In genomic region chr2:69683036-69683805, GRCm38 (mm10) we compare ENCODE assay signal across 14 mouse cellular contexts. TPM values are rescaled to one million over a fixed set of nuclear protein-coding genes. Genes with fewer than 3 reads are reported as not detected.
A peak's percentile ranks its signal among the peaks of the same experiment; 100 is the strongest.
DNase-seq lines count a peak whose midpoint lies in the region; ATAC-seq lines count a peak whose summit lies in the region.
"Had no signal": no experiment of that assay in that cellular context is flagged by ENCODE, and none has a peak within 500 bp of the region (broad histone marks: within the 10 kb centered on the region; RNA-seq: fewer than 3 reads in every experiment).

No protein-coding gene starts in this region.

- no peak overlapping the region for H3K9ac ChIP-seq in midbrain, embryonic 15.5 days
- H3K9ac ChIP-seq in heart, embryonic 11.5 days (ENCODE audit: low read depth, low read length), result no peak overlapping the region
- H3K9ac ChIP-seq: heart, embryonic 13.5 days had no signal

- intact Hi-C loops in heart, postnatal 25 days (cut with DNase I), result no loop called here

- peaks cover 17% of the 10 kb centered on the region for H3K4me1 ChIP-seq in hindbrain, embryonic 10.5 days (replicated peaks)
- H3K4me1 ChIP-seq in midbrain, embryonic 15.5 days, result peaks cover 10% of the 10 kb centered on the region
- no peaks in the 10 kb centered on the region for H3K4me1 ChIP-seq in heart, embryonic 11.5 days (ENCODE audit: control insufficient read depth, insufficient read depth, low read length)
- H3K4me1 ChIP-seq: heart, embryonic 13.5 days had no signal

- 38% methylated on average over 13 of the region's 13 CpGs for WGBS in hindbrain, embryonic 10.5 days
- WGBS in midbrain, embryonic 15.5 days, result 12% methylated on average over 13 of the region's 13 CpGs
- WGBS in heart, embryonic 11.5 days (ENCODE audit: insufficient replicate concordance), result 87% methylated on average over 13 of the region's 13 CpGs

- ATAC-seq in midbrain, embryonic 15.5 days (replicated peaks), result peak; percentile 69; the same call in 1 of the 2 replicates
- no peak for ATAC-seq in megakaryocyte-erythroid progenitor cell, adult 5-6 weeks (replicated peaks; ENCODE audit: low FRiP score, low TSS enrichment, poor library complexity, severe bottlenecking)
- ATAC-seq in megakaryocyte progenitor cell, adult 5-6 weeks (replicated peaks; ENCODE audit: poor library complexity), result no peak
- no peak for ATAC-seq in heart, embryonic 11.5 days (replicated peaks; ENCODE audit: insufficient number of reproducible peaks, low FRiP score, low TSS enrichment)
- ATAC-seq: Patski had no signal

- H3K4me3 ChIP-seq in hindbrain, embryonic 10.5 days, result no peak overlapping the region
- 0 out of 2 replicates have a peak overlapping the region, but pooled peaks have one; percentile 10 for H3K4me3 ChIP-seq in midbrain, embryonic 15.5 days
- H3K4me3 ChIP-seq in heart, embryonic 11.5 days (ENCODE audit: low read depth, low read length), result no peak overlapping the region
- H3K4me3 ChIP-seq: heart, embryonic 13.5 days had no signal

- DNase-seq in right cerebral cortex, postnatal 10 days (ENCODE audit: low spot score in 2 of 2), result peak; percentile 45 to 49
- no peak for DNase-seq in right cerebral cortex, postnatal 25 days
- DNase-seq in hindbrain, embryonic 10.5 days (ENCODE audit: low spot score), result peak; percentile 35
- DNase-seq in heart, postnatal 25 days (ENCODE audit: low spot score), result no peak
- DNase-seq: kidney, adult 18-20 months; liver; lung, postnatal 10 days had no signal

- H3K27me3 ChIP-seq in hindbrain, embryonic 10.5 days (ENCODE audit: insufficient read depth, poor library complexity, severe bottlenecking), result no peaks in the 10 kb centered on the region
- 0 out of 2 replicates have a peak, but pooled peaks cover 3% of the 10 kb centered on the region for H3K27me3 ChIP-seq in midbrain, embryonic 15.5 days (replicated peaks)
- no peaks in the 10 kb centered on the region for H3K27me3 ChIP-seq in heart, embryonic 11.5 days (ENCODE audit: control insufficient read depth, insufficient read depth, low read length)
- H3K27me3 ChIP-seq: heart, embryonic 13.5 days; Patski had no signal

- H3K36me3 ChIP-seq in hindbrain, embryonic 10.5 days, result peaks cover 40% of the 10 kb centered on the region
- peaks cover 14% of the 10 kb centered on the region; the same call in 1 of the 2 replicates for H3K36me3 ChIP-seq in midbrain, embryonic 15.5 days (replicated peaks)
- peaks cover 6% of the 10 kb centered on the region; the same call in 1 of the 2 replicates for H3K36me3 ChIP-seq in heart, embryonic 11.5 days (ENCODE audit: control insufficient read depth, insufficient read depth, low read length)

- H3K4me2 ChIP-seq in midbrain, embryonic 15.5 days, result peak overlapping the region; percentile 39
- no peak overlapping the region for H3K4me2 ChIP-seq in heart, embryonic 11.5 days
- H3K4me2 ChIP-seq: heart, embryonic 13.5 days had no signal

- H3K27ac ChIP-seq in hindbrain, embryonic 10.5 days, result peak overlapping the region; percentile 66
- peak overlapping the region; percentile 42; the same call in 1 of the 2 replicates for H3K27ac ChIP-seq in midbrain, embryonic 15.5 days
- no peak overlapping the region for H3K27ac ChIP-seq in heart, embryonic 11.5 days (ENCODE audit: low read depth, low read length)
- H3K27ac ChIP-seq: heart, embryonic 13.5 days had no signal

- H3K9me3 ChIP-seq in hindbrain, embryonic 10.5 days, result no peaks in the 10 kb centered on the region
- H3K9me3 ChIP-seq in midbrain, embryonic 15.5 days, result no peaks in the 10 kb centered on the region
- no peaks in the 10 kb centered on the region for H3K9me3 ChIP-seq in heart, embryonic 11.5 days (replicated peaks; ENCODE audit: control insufficient read depth, low read length)
- H3K9me3 ChIP-seq: heart, embryonic 13.5 days had no signal

RNA-seq across cellular contexts. Expression of gene Klhl41, which starts 13.3 kb away (rescaled TPM):
- 0.29 TPM in 2 replicates for polyA plus RNA-seq in hindbrain, embryonic 10.5 days (2016; fragmentation: Nextera tagmentation; extraction: Ambion mirVana)
- 0.23 and 0.37 TPM in 2 replicates for polyA plus RNA-seq in midbrain, embryonic 15.5 days (2015; fragmentation: Nextera tagmentation; extraction: Ambion mirVana)
- total RNA-seq in megakaryocyte-erythroid progenitor cell, adult 5-6 weeks (2014; fragmentation: Nextera tagmentation), result not detected in 2 replicates
- total RNA-seq in megakaryocyte-erythroid progenitor cell, adult 5-6 weeks (2017), result not detected in 2 replicates
- total RNA-seq in megakaryocyte progenitor cell, adult 5-6 weeks (2015), result not detected in 2 replicates
- total RNA-seq in megakaryocyte progenitor cell, adult 5-6 weeks (2017), result 0.07 TPM in 1 of 2 replicates, not detected in the other
- 14.6 and 16.4 TPM in 2 replicates for polyA plus RNA-seq in heart, embryonic 11.5 days (2014; fragmentation: Nextera tagmentation; extraction: Ambion mirVana)
- total RNA-seq in heart, postnatal 25 days (2021), result 10 to 100 TPM; 69.8 to 78.5 TPM
- total RNA-seq: neutrophil, adult 5-6 weeks had no signal

RNA-seq across cellular contexts. Expression of gene Fastkd1, which starts 30.1 kb away (rescaled TPM):
- 14.5 and 17.7 TPM in 2 replicates for polyA plus RNA-seq in hindbrain, embryonic 10.5 days (2016; fragmentation: Nextera tagmentation; extraction: Ambion mirVana)
- 15.8 and 17.0 TPM in 2 replicates for polyA plus RNA-seq in midbrain, embryonic 15.5 days (2015; fragmentation: Nextera tagmentation; extraction: Ambion mirVana)
- total RNA-seq in megakaryocyte-erythroid progenitor cell, adult 5-6 weeks (2014; fragmentation: Nextera tagmentation), result 21.4 and 25.6 TPM in 2 replicates
- 12.6 and 18.4 TPM in 2 replicates for total RNA-seq in megakaryocyte-erythroid progenitor cell, adult 5-6 weeks (2017)
- 21.3 and 21.8 TPM in 2 replicates for total RNA-seq in megakaryocyte progenitor cell, adult 5-6 weeks (2015)
- 16.7 and 17.0 TPM in 2 replicates for total RNA-seq in megakaryocyte progenitor cell, adult 5-6 weeks (2017)
- 23.5 and 24.4 TPM in 2 replicates for polyA plus RNA-seq in heart, embryonic 11.5 days (2014; fragmentation: Nextera tagmentation; extraction: Ambion mirVana)
- 10 to 100 TPM; 27.8 to 29.6 TPM for total RNA-seq in heart, postnatal 25 days (2021)

RNA-seq across cellular contexts. Expression of gene Bbs5, which starts 36.2 kb away (rescaled TPM):
- 17.0 and 17.2 TPM in 2 replicates for polyA plus RNA-seq in hindbrain, embryonic 10.5 days (2016; fragmentation: Nextera tagmentation; extraction: Ambion mirVana)
- polyA plus RNA-seq in midbrain, embryonic 15.5 days (2015; fragmentation: Nextera tagmentation; extraction: Ambion mirVana), result 20.3 and 25.2 TPM in 2 replicates
- 1.4 and 4.1 TPM in 2 replicates for total RNA-seq in megakaryocyte-erythroid progenitor cell, adult 5-6 weeks (2014; fragmentation: Nextera tagmentation)
- 1.6 and 8.2 TPM in 2 replicates for total RNA-seq in megakaryocyte-erythroid progenitor cell, adult 5-6 weeks (2017)
- total RNA-seq in megakaryocyte progenitor cell, adult 5-6 weeks (2015), result 6.8 and 8.9 TPM in 2 replicates
- total RNA-seq in megakaryocyte progenitor cell, adult 5-6 weeks (2017), result 4.6 and 5.2 TPM in 2 replicates
- 11.1 and 12.4 TPM in 2 replicates for polyA plus RNA-seq in heart, embryonic 11.5 days (2014; fragmentation: Nextera tagmentation; extraction: Ambion mirVana)
- total RNA-seq in heart, postnatal 25 days (2021), result 1 to 10 TPM; 4.2 to 5.1 TPM
- total RNA-seq: neutrophil, adult 5-6 weeks had no signal

RNA-seq across cellular contexts. Expression of gene Ppig, which starts 39.1 kb away (rescaled TPM):
- polyA plus RNA-seq in hindbrain, embryonic 10.5 days (2016; fragmentation: Nextera tagmentation; extraction: Ambion mirVana), result 78.0 and 128 TPM in 2 replicates
- polyA plus RNA-seq in midbrain, embryonic 15.5 days (2015; fragmentation: Nextera tagmentation; extraction: Ambion mirVana), result 120 and 125 TPM in 2 replicates
- 73.4 and 94.4 TPM in 2 replicates for total RNA-seq in megakaryocyte-erythroid progenitor cell, adult 5-6 weeks (2014; fragmentation: Nextera tagmentation)
- total RNA-seq in megakaryocyte-erythroid progenitor cell, adult 5-6 weeks (2017), result 72.8 and 124 TPM in 2 replicates
- total RNA-seq in megakaryocyte progenitor cell, adult 5-6 weeks (2015), result 136 and 142 TPM in 2 replicates
- total RNA-seq in megakaryocyte progenitor cell, adult 5-6 weeks (2017), result 70.5 and 131 TPM in 2 replicates
- 76.8 and 87.8 TPM in 2 replicates for polyA plus RNA-seq in heart, embryonic 11.5 days (2014; fragmentation: Nextera tagmentation; extraction: Ambion mirVana)
- total RNA-seq in heart, postnatal 25 days (2021), result 10 to 100 TPM; 37.2 to 38.7 TPM

Comparison
In these comparisons a context has a peak if more than half of its experiments do, and no peak if none do; other contexts are left out.
1. DNase-seq: peak in right cerebral cortex, postnatal 10 days (2 of 2) and hindbrain, embryonic 10.5 days (single experiment); none in right cerebral cortex, postnatal 25 days (single experiment) and heart, postnatal 25 days (single experiment).
2. RNA of gene Klhl41, which starts 13.3 kb away (total RNA-seq): 69.8 to 78.5 TPM in heart, postnatal 25 days; not detected in megakaryocyte-erythroid progenitor cell, adult 5-6 weeks and 0.07 TPM in megakaryocyte progenitor cell, adult 5-6 weeks; every median in the first group is over 10 times any median in the second.